Mouse (Mus musculus) liver, postnatal 0 days (tissue): ENCODE measurements at regions not wholly inside any gene's neighbourhood (a gene's known extent, or its start where the extent isn't known, plus 50 kb on each side); places are given as distances from the start of the nearest gene placed in this dataset.

Experiments
- ATAC-seq: fragments of 200-750 bp; cut with Nextera tagmentation; 2 replicates; pipeline ENCODE4 v1.8.0; 2017; ENCODE audit warnings: mild to moderate bottlenecking, moderate library complexity
- DNase-seq: peaks from one replicate; pipeline ENCODE4 v3.0.0-alpha.2; 2016
- H3K27ac ChIP-seq: fragments of 300-500 bp; sonication (generic); 2 replicates; pipeline ENCODE4 v1.5.1; 2014; ENCODE audit warnings: antibody characterized with exemption, moderate library complexity, mild to moderate bottlenecking, low read depth
- H3K27me3 ChIP-seq: fragments of 300-500 bp; sonication (generic); 2 replicates; pipeline ENCODE4 v1.6.1; 2014; ENCODE audit warnings: low read length, control low read depth, mixed read lengths; ENCODE audit not compliant: insufficient read depth
- H3K36me3 ChIP-seq: fragments of 300-500 bp; sonication (generic); replicated peaks from 2 replicates; pipeline ENCODE4 v1.6.1; 2014; ENCODE audit warnings: mild to moderate bottlenecking, control low read depth, low read length, moderate library complexity, mixed read lengths; ENCODE audit not compliant: insufficient read depth
- H3K4me1 ChIP-seq: fragments of 300-500 bp; sonication (generic); 2 replicates; pipeline ENCODE4 v1.6.1; 2014; ENCODE audit warnings: antibody characterized with exemption, mild to moderate bottlenecking, control low read depth; ENCODE audit not compliant: insufficient read depth
- H3K4me2 ChIP-seq: fragments of 300-500 bp; sonication (generic); 2 replicates; pipeline ENCODE4 v1.6.1; 2014; ENCODE audit warnings: low read depth, mild to moderate bottlenecking, low read length, moderate library complexity, mixed read lengths
- H3K4me3 ChIP-seq: fragments of 300-500 bp; sonication (generic); 2 replicates; pipeline ENCODE4 v1.5.1; 2014; ENCODE audit warnings: low read depth, low read length
- H3K9ac ChIP-seq: fragments of 300-500 bp; sonication (generic); replicated peaks from 2 replicates; pipeline ENCODE4 v1.6.1; 2014; ENCODE audit warnings: mild to moderate bottlenecking, moderate library complexity
- H3K9me3 ChIP-seq: fragments of 300-500 bp; sonication (generic); 2 replicates; pipeline ENCODE4 v1.6.1; 2016; ENCODE audit warnings: mild to moderate bottlenecking, control low read depth, low read length, mixed read lengths
- CTCF ChIP-seq: sonication (generic); IDR thresholded peaks from 2 replicates; pipeline ENCODE4 v1.5.1; 2016; ENCODE audit warnings: antibody characterized with exemption, low read depth
- EP300 ChIP-seq: IDR thresholded peaks from 2 replicates; pipeline ENCODE4 v1.6.1; 2016; ENCODE audit warnings: antibody characterized with exemption, low read depth, mild to moderate bottlenecking
- WGBS: fragments of 180-500 bp; shearing (Covaris S2); extraction: QIAGEN DNeasy Blood & Tissue Kit; methylation state at CpG from one replicate; pipeline ENCODE4 v1.1.7; 2014; ENCODE audit not compliant: insufficient replicate concordance; 5-methylcytosine and 5-hydroxymethylcytosine counted together

DNA sequence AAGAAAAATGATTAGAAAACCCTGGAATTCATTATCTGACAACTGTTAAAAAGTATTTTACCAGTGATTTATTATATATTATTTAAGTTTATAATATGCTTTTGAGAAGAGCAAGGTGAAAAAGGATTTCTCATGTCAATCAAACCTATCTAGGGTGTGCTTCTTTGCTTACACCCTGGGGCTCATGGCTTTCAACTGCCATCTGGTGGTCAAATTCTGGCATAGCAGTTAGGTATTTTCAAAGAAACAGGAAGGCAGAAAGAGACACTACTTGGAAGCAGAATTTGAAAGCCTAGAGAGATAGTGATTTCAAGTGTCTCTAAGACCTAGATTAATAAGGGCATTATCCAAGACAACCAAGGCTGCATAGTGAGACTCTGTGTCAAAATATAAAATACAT is 167.8 kb upstream of the Amot start:
- Histone ChIP-seq H3K27me3 (no peaks in the 10 kb centered on the region), H3K27ac (no peak overlapping the region), H3K9me3 (no peaks in the 10 kb centered on the region), H3K4me1 (no peaks in the 10 kb centered on the region), H3K36me3 (no peaks in the 10 kb centered on the region), H3K9ac (no peak overlapping the region), H3K4me2 (no peak overlapping the region), H3K4me3 (no peak overlapping the region)
- no peak for ATAC-seq
- no peak for TF ChIP-seq EP300
- TF ChIP-seq CTCF = peak; percentile 74
- no peak for DNase-seq

- Histone ChIP-seq H3K9ac (no peak overlapping the region), H3K4me2 (no peak overlapping the region), H3K27ac (no peak overlapping the region), H3K4me3 (no peak overlapping the region), H3K4me1 (no peaks in the 10 kb centered on the region), H3K9me3 (no peaks in the 10 kb centered on the region), H3K36me3 (no peaks in the 10 kb centered on the region), H3K27me3 (no peaks in the 10 kb centered on the region)
- TF ChIP-seq CTCF = no peak
- peak; percentile 56; the same call in 1 of the 2 replicates for TF ChIP-seq EP300
- ATAC-seq (peak; percentile 35), DNase-seq (no peak)
- WGBS = 56% methylated on average over 2 of the region's 2 CpGs
Measured at GRCm38 (mm10) chrX:145651647-145652046, 146.7 kb upstream of the Amot start.

GRCm38 (mm10) chrX:145619649-145620048 is 114.7 kb upstream of the Amot start:
- H3K9me3 ChIP-seq = no peaks in the 10 kb centered on the region
- ATAC-seq = no peak
- TF ChIP-seq CTCF = no peak
- no peak for TF ChIP-seq EP300
- H3K36me3 ChIP-seq = no peaks in the 10 kb centered on the region
- no peak overlapping the region for H3K9ac ChIP-seq
- no peaks in the 10 kb centered on the region for H3K4me1 ChIP-seq
- no peak overlapping the region for H3K27ac ChIP-seq
- no peak overlapping the region for H3K4me2 ChIP-seq
- WGBS = 42% methylated on average over 3 of the region's 3 CpGs
- DNase-seq = no peak
- H3K27me3 ChIP-seq = no peaks in the 10 kb centered on the region
- H3K4me3 ChIP-seq = no peak overlapping the region

- no peak for ATAC-seq
- H3K9me3 ChIP-seq = no peaks in the 10 kb centered on the region
- H3K36me3 ChIP-seq = no peaks in the 10 kb centered on the region
- 80% methylated on average over 10 of the region's 10 CpGs for WGBS
- no peak overlapping the region for H3K4me2 ChIP-seq
- no peak overlapping the region for H3K27ac ChIP-seq
- H3K4me1 ChIP-seq = no peaks in the 10 kb centered on the region
- no peak for DNase-seq
- TF ChIP-seq EP300 (no peak), CTCF (no peak)
- H3K9ac ChIP-seq = no peak overlapping the region
- no peak overlapping the region for H3K4me3 ChIP-seq
- H3K27me3 ChIP-seq = no peaks in the 10 kb centered on the region
Measured at GRCm38 (mm10) chrX:145602085-145602484, 97.1 kb upstream of the Amot start.

GRCm38 (mm10) chrX:145590733-145591132 is 85.8 kb upstream of the Amot start:
- no peaks in the 10 kb centered on the region for H3K36me3 ChIP-seq
- TF ChIP-seq EP300 = no peak
- no peak for TF ChIP-seq CTCF
- no peaks in the 10 kb centered on the region for H3K9me3 ChIP-seq
- no peak overlapping the region for H3K27ac ChIP-seq
- no peak overlapping the region for H3K4me2 ChIP-seq
- no peak overlapping the region for H3K9ac ChIP-seq
- no peak for ATAC-seq
- 37% methylated on average over 1 of the region's 1 CpGs for WGBS
- H3K4me1 ChIP-seq = no peaks in the 10 kb centered on the region
- H3K4me3 ChIP-seq = no peak overlapping the region
- H3K27me3 ChIP-seq = no peaks in the 10 kb centered on the region
- DNase-seq = no peak

- H3K9me3 ChIP-seq = no peaks in the 10 kb centered on the region
- no peaks in the 10 kb centered on the region for H3K36me3 ChIP-seq
- no peaks in the 10 kb centered on the region for H3K4me1 ChIP-seq
- no peaks in the 10 kb centered on the region for H3K27me3 ChIP-seq
- 76% methylated on average over 3 of the region's 3 CpGs for WGBS
- DNase-seq (no peak), ATAC-seq (no peak)
- no peak overlapping the region for H3K9ac ChIP-seq
- no peak for TF ChIP-seq CTCF
- TF ChIP-seq EP300 = no peak
- no peak overlapping the region for H3K4me2 ChIP-seq
- H3K4me3 ChIP-seq = no peak overlapping the region
- no peak overlapping the region for H3K27ac ChIP-seq
Measured at GRCm38 (mm10) chrX:145567528-145567927, 62.5 kb upstream of the Amot start.

- Histone ChIP-seq H3K27me3 (no peaks in the 10 kb centered on the region), H3K9me3 (no peaks in the 10 kb centered on the region), H3K36me3 (no peaks in the 10 kb centered on the region), H3K27ac (no peak overlapping the region), H3K4me3 (no peak overlapping the region), H3K9ac (no peak overlapping the region), H3K4me1 (no peaks in the 10 kb centered on the region), H3K4me2 (no peak overlapping the region)
- no peak for ATAC-seq
- WGBS = 57% methylated on average over 2 of the region's 2 CpGs
- no peak for DNase-seq
- TF ChIP-seq CTCF (no peak), EP300 (no peak)
Measured at GRCm38 (mm10) chrX:145567073-145567472, 62.1 kb upstream of the Amot start.
